Mouse (Mus musculus): ENCODE measurements around the gene Ddx54. TPM values are rescaled to one million over a fixed set of nuclear protein-coding genes. Genes with fewer than 3 reads are reported as not detected.
A peak's percentile ranks its signal among the peaks of the same experiment; 100 is the strongest.

The Ddx54 gene
- 10 to 100 TPM; 44.1 to 57.6 TPM for total RNA-seq (2021)
- long read RNA-seq, experiment 1, full-length matches to known transcripts, result 89 of 100 reads
- long read RNA-seq, experiment 1, partial matches to known transcripts, result 3 of 100 reads
- long read RNA-seq, experiment 1, other reads (novel, unspliced or antisense), result 8 of 100 reads
- long read RNA-seq, experiment 2, full-length matches to known transcripts, result 262 of 331 reads
- long read RNA-seq, experiment 2, partial matches to known transcripts, result 57 of 331 reads
- long read RNA-seq, experiment 2, other reads (novel, unspliced or antisense), result 12 of 331 reads

GRCm38 (mm10) chr5:120612442-120612821 lies at the start of gene Ddx54, which contains the start of gene Rita1:
Gene Ddx54, plus strand, starts transcription at chr5:120612739.
Gene Rita1, minus strand, starts transcription at chr5:120612589.
- DNase-seq (ENCODE audit: low spot score in 2 of 2), result peak; percentile 96 to 98

GRCm38 (mm10) chr5:120562956-120563913 lies 49.3 kb upstream of the Ddx54 start:
- peak in 1 of 2 experiments; percentile 59 for DNase-seq (ENCODE audit: low spot score in 2 of 2)

- DNase-seq (ENCODE audit: low spot score in 2 of 2), result no peak
These were observed 48.6 kb upstream of the Ddx54 start for GRCm38 (mm10) chr5:120563914-120564311.

- no peak for DNase-seq (ENCODE audit: low spot score in 2 of 2)
These were observed 47.2 kb upstream of the Ddx54 start for GRCm38 (mm10) chr5:120565171-120565905.

- no peak for DNase-seq (ENCODE audit: low spot score in 2 of 2)
These were observed 46.4 kb upstream of the Ddx54 start for GRCm38 (mm10) chr5:120566101-120566500.

- DNase-seq (ENCODE audit: low spot score in 2 of 2), result no peak
These were observed 45.8 kb upstream of the Ddx54 start for GRCm38 (mm10) chr5:120566681-120567252.

- DNase-seq (ENCODE audit: low spot score in 2 of 2), result peak; percentile 53 to 55
These were observed 45.3 kb upstream of the Ddx54 start for GRCm38 (mm10) chr5:120567253-120567701.

- no peak for DNase-seq (ENCODE audit: low spot score in 2 of 2)
These were observed 44.8 kb upstream of the Ddx54 start for GRCm38 (mm10) chr5:120567761-120568211.

GRCm38 (mm10) chr5:120568336-120568768 lies 44.2 kb upstream of the Ddx54 start:
- DNase-seq (ENCODE audit: low spot score in 2 of 2), result no peak

GRCm38 (mm10) chr5:120568964-120569363 lies 43.6 kb upstream of the Ddx54 start:
- DNase-seq (ENCODE audit: low spot score in 2 of 2), result no peak

GRCm38 (mm10) chr5:120569791-120570190 lies 42.7 kb upstream of the Ddx54 start:
- no peak for DNase-seq (ENCODE audit: low spot score in 2 of 2)

- DNase-seq (ENCODE audit: low spot score in 2 of 2), result no peak
These were observed 42.1 kb upstream of the Ddx54 start for GRCm38 (mm10) chr5:120570289-120570897.

GRCm38 (mm10) chr5:120571056-120571740 lies 41.3 kb upstream of the Ddx54 start:
- DNase-seq (ENCODE audit: low spot score in 2 of 2), result no peak

- DNase-seq (ENCODE audit: low spot score in 2 of 2), result no peak
These were observed 38.0 kb upstream of the Ddx54 start for GRCm38 (mm10) chr5:120574469-120575063.

GRCm38 (mm10) chr5:120576781-120577301 lies 35.7 kb upstream of the Ddx54 start:
- no peak for DNase-seq (ENCODE audit: low spot score in 2 of 2)

- no peak for DNase-seq (ENCODE audit: low spot score in 2 of 2)
These were observed 34.6 kb upstream of the Ddx54 start for GRCm38 (mm10) chr5:120577935-120578441.

GRCm38 (mm10) chr5:120578504-120579081 lies 33.9 kb upstream of the Ddx54 start:
- no peak for DNase-seq (ENCODE audit: low spot score in 2 of 2)

- no peak for DNase-seq (ENCODE audit: low spot score in 2 of 2)
These were observed 33.2 kb upstream of the Ddx54 start for GRCm38 (mm10) chr5:120579211-120579897.
